Mouse (Mus musculus) intestine, postnatal 0 days (tissue): ENCODE results near the gene Nphp4. TPM values are rescaled to one million over a fixed set of nuclear protein-coding genes. Genes with fewer than 3 reads are reported as not detected.

ENCODE experiments used
- ATAC-seq: fragments of 200-750 bp; cut with Nextera tagmentation; 2 replicates; pipeline ENCODE4 v1.8.0; 2017; ENCODE audit warnings: mild to moderate bottlenecking, moderate TSS enrichment, moderate library complexity
- H3K27ac ChIP-seq: fragments of 300-500 bp; sonication (generic); 2 replicates; pipeline ENCODE4 v1.5.1; 2014; ENCODE audit warnings: mild to moderate bottlenecking, low read depth, low read length, moderate library complexity
- H3K27me3 ChIP-seq: fragments of 300-500 bp; sonication (generic); replicated peaks from 2 replicates; pipeline ENCODE4 v1.6.1; 2014; ENCODE audit warnings: low read length, mixed read lengths; ENCODE audit not compliant: control insufficient read depth, insufficient read depth
- H3K36me3 ChIP-seq: fragments of 300-500 bp; sonication (generic); 2 replicates; pipeline ENCODE4 v1.6.1; 2014; ENCODE audit warnings: mild to moderate bottlenecking, moderate library complexity; ENCODE audit not compliant: control insufficient read depth, insufficient read depth
- H3K4me1 ChIP-seq: fragments of 300-500 bp; sonication (generic); replicated peaks from 2 replicates; pipeline ENCODE4 v1.6.1; 2014; ENCODE audit warnings: antibody characterized with exemption, low read length, mixed read lengths; ENCODE audit not compliant: control insufficient read depth, insufficient read depth
- H3K4me2 ChIP-seq: fragments of 300-500 bp; sonication (generic); replicated peaks from 2 replicates; pipeline ENCODE4 v1.6.1; 2014; ENCODE audit warnings: low read depth, mild to moderate bottlenecking, moderate library complexity
- H3K4me3 ChIP-seq: fragments of 300-500 bp; sonication (generic); 2 replicates; pipeline ENCODE4 v1.5.1; 2014; ENCODE audit warnings: low read depth, low read length
- H3K9ac ChIP-seq: fragments of 300-500 bp; sonication (generic); 2 replicates; pipeline ENCODE4 v1.6.1; 2014; ENCODE audit warnings: mild to moderate bottlenecking, low read depth, low read length
- H3K9me3 ChIP-seq: fragments of 300-500 bp; sonication (generic); 2 replicates; pipeline ENCODE4 v1.6.1; 2016; ENCODE audit warnings: mixed run types; ENCODE audit not compliant: control insufficient read depth
- CTCF ChIP-seq: sonication (generic); IDR thresholded peaks from 2 replicates; pipeline ENCODE4 v1.5.1; 2016; ENCODE audit warnings: low read depth, mild to moderate bottlenecking, control low read depth, antibody characterized with exemption, moderate library complexity
- WGBS: fragments of 180-500 bp; shearing (Covaris S2); extraction: QIAGEN DNeasy Blood & Tissue Kit; methylation state at CpG from one replicate; pipeline ENCODE4 v1.1.7; 2014; 5-methylcytosine and 5-hydroxymethylcytosine counted together
- polyA plus RNA-seq: library from polyadenylated mRNA; unstranded; fragments of >200 nt; fragmentation: Nextera tagmentation; extraction: Ambion mirVana; gene quantifications from 2 replicates; pipeline ENCODE4 v1.2.1, GENCODE M21; 2015

Nphp4 gene
- polyA plus RNA-seq, 1 experiment from 2014 or later: 0.47 TPM

GRCm38 (mm10) chr4:152519106-152519505 lies 42.6 kb downstream of the Nphp4 start:
- Histone ChIP-seq H3K27ac (no peak overlapping the region), H3K9me3 (no peaks in the 10 kb centered on the region), H3K4me1 (no peaks in the 10 kb centered on the region), H3K27me3 (no peaks in the 10 kb centered on the region), H3K36me3 (no peaks in the 10 kb centered on the region), H3K4me2 (no peak overlapping the region), H3K4me3 (no peak overlapping the region), H3K9ac (no peak overlapping the region)
- WGBS: 81% methylated on average over 10 of the region's 10 CpGs
- TF ChIP-seq CTCF: no peak
- no peak for ATAC-seq

DNA sequence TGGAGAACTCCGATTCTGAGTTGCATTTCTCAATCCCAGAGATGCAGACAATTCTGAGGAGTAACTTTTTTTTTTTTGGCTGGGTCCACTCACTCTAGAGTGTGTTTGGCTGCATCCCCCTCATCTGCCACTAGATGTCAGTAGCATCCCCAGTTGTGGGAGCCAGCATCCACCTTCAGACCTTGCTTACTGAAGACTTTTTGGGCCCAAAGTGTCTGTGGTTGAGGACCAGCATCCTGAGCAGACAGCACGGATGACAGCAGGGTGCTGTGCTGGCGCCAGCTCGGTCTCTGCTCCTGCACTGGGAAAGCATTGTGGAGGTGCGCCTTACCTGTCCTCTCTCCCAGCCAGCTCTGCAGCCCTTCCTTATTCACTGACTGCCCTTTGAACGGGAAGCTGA lies 43.6 kb downstream of the Nphp4 start:
- H3K27me3 ChIP-seq: no peaks in the 10 kb centered on the region
- no peak overlapping the region for H3K27ac ChIP-seq
- no peak overlapping the region for H3K9ac ChIP-seq
- no peak for ATAC-seq
- H3K4me2 ChIP-seq: no peak overlapping the region
- WGBS: 34% methylated on average over 6 of the region's 6 CpGs
- TF ChIP-seq CTCF: peak; percentile 85
- no peak overlapping the region for H3K4me3 ChIP-seq
- H3K4me1 ChIP-seq: no peaks in the 10 kb centered on the region
- no peaks in the 10 kb centered on the region for H3K36me3 ChIP-seq
- H3K9me3 ChIP-seq: no peaks in the 10 kb centered on the region

GRCm38 (mm10) chr4:152532872-152533271 lies 56.4 kb downstream of the Nphp4 start:
- Histone ChIP-seq H3K9me3 (no peaks in the 10 kb centered on the region), H3K4me3 (no peak overlapping the region), H3K36me3 (no peaks in the 10 kb centered on the region), H3K9ac (no peak overlapping the region), H3K27ac (no peak overlapping the region), H3K27me3 (no peaks in the 10 kb centered on the region; the same call in 1 of the 2 replicates), H3K4me2 (no peak overlapping the region), H3K4me1 (no peaks in the 10 kb centered on the region)
- 55% methylated on average over 9 of the region's 9 CpGs for WGBS
- ATAC-seq: no peak
- TF ChIP-seq CTCF: no peak

DNA sequence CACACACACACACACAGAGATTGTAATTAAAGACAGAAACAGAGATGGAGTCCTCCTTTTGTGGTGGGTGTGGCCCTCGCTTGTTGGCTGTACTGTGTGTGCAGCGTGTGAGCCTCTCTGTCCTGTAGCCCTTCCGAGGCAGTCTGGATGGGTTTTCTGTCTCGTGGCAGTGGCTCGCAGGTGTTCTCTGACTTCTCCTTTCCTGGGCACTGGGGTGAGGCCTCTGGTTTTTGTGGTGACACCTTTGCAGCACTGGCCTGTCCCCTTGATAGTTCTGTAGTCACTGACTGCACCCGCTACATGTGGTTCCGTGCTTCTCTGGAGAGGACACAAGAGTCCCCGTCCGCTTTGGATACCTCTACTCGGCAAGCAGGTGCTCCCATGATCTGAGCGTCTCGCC lies 63.2 kb downstream of the Nphp4 start:
- no peak for TF ChIP-seq CTCF
- no peak overlapping the region for H3K4me2 ChIP-seq
- WGBS: 85% methylated on average over 12 of the region's 12 CpGs
- H3K27me3 ChIP-seq: no peaks in the 10 kb centered on the region
- H3K4me3 ChIP-seq: no peak overlapping the region
- no peak for ATAC-seq
- H3K9ac ChIP-seq: no peak overlapping the region
- no peaks in the 10 kb centered on the region for H3K9me3 ChIP-seq
- no peaks in the 10 kb centered on the region for H3K36me3 ChIP-seq
- H3K27ac ChIP-seq: no peak overlapping the region
- no peaks in the 10 kb centered on the region for H3K4me1 ChIP-seq

- Histone ChIP-seq H3K4me3 (no peak overlapping the region), H3K27me3 (no peaks in the 10 kb centered on the region), H3K4me1 (no peaks in the 10 kb centered on the region), H3K27ac (no peak overlapping the region), H3K36me3 (no peaks in the 10 kb centered on the region), H3K9me3 (no peaks in the 10 kb centered on the region), H3K9ac (no peak overlapping the region), H3K4me2 (no peak overlapping the region)
- ATAC-seq: no peak
- WGBS: 31% methylated on average over 9 of the region's 9 CpGs
- TF ChIP-seq CTCF: peak; percentile 54
These were observed 64.7 kb downstream of the Nphp4 start for GRCm38 (mm10) chr4:152541172-152541571.

DNA sequence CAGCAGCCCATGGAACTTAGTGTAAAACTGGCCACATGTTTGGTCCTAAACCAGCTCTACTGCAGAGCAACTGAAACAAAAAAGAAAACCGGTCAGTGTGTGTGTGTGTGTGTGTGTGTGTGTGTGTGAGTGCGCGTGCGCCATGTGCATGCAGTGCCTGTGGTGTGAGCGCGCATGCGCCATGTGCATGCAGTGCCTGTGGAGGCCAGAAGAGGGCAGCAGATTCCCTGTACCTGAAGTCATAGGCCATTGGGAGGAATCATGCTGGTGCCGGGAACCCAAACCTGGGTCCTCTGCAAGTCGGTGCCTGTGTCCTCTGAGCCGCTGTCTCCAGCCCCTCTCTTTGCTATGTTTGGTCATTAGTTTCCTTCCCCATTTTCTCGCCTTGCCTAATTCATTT lies 65.9 kb downstream of the Nphp4 start:
- H3K27ac ChIP-seq: no peak overlapping the region
- no peaks in the 10 kb centered on the region for H3K4me1 ChIP-seq
- WGBS: 97% methylated on average over 11 of the region's 11 CpGs
- no peak overlapping the region for H3K9ac ChIP-seq
- peak; percentile 29; the same call in 1 of the 2 replicates for TF ChIP-seq CTCF
- no peaks in the 10 kb centered on the region for H3K9me3 ChIP-seq
- no peaks in the 10 kb centered on the region for H3K36me3 ChIP-seq
- no peak overlapping the region for H3K4me2 ChIP-seq
- no peaks in the 10 kb centered on the region for H3K27me3 ChIP-seq
- no peak overlapping the region for H3K4me3 ChIP-seq
- ATAC-seq: no peak

DNA sequence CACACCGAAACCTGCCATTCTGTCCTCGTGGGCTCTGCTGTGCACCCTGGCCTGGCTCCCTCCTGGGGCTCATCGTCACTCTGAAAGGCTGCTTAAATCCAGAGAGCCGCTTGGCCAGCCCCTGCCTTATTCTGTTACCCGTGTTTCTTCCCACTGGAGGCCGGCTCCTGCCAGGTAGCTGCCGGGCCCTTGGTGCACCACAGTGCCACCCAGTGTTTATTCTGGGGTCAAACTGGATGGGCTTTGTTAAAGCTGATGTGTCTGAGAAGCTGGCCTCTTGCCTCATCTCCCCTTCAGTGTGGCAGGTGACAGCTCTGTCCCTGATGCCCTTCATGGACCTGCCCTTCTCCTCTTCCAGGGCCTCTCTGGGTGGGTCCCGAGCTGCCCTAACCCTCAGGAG lies 70.0 kb downstream of the Nphp4 start:
- no peaks in the 10 kb centered on the region for H3K9me3 ChIP-seq
- no peak for ATAC-seq
- H3K4me2 ChIP-seq: no peak overlapping the region
- no peak overlapping the region for H3K27ac ChIP-seq
- no peaks in the 10 kb centered on the region for H3K4me1 ChIP-seq
- H3K36me3 ChIP-seq: no peaks in the 10 kb centered on the region
- H3K27me3 ChIP-seq: no peaks in the 10 kb centered on the region
- no peak overlapping the region for H3K4me3 ChIP-seq
- H3K9ac ChIP-seq: no peak overlapping the region
- TF ChIP-seq CTCF: peak; percentile 46
- 68% methylated on average over 8 of the region's 8 CpGs for WGBS
